Mouse (Mus musculus) cerebellum, adult 18-20 months (tissue): Measurements from ENCODE around the gene Slc35g2.

ENCODE experiments used
- DNase-seq, 2 experiments: peaks; one replicate each; pipeline ENCODE4 v3.0.0; 2021

Slc35g2 gene

GRCm38 (mm10) chr9:100558023-100558573 lies 12.8 kb downstream of the Slc35g2 start:
- DNase-seq, result no peak

- DNase-seq, result no peak
Measured at GRCm38 (mm10) chr9:100555686-100556085, 15.2 kb downstream of the Slc35g2 start.

GRCm38 (mm10) chr9:100548313-100548712 lies 22.6 kb downstream of the Slc35g2 start:
- DNase-seq, result no peak

GRCm38 (mm10) chr9:100546594-100546910 lies 24.3 kb downstream of the Slc35g2 start:
- peak in 1 of 2 experiments; percentile 45 for DNase-seq

- peak; percentile 100 for DNase-seq
Measured at GRCm38 (mm10) chr9:100545715-100546593, 24.9 kb downstream of the Slc35g2 start, which contains the start of gene Nck1. TSS of gene Nck1 (minus strand) at chr9:100546134.

- no peak for DNase-seq
Measured at GRCm38 (mm10) chr9:100544948-100545714, 25.8 kb downstream of the Slc35g2 start.

- DNase-seq, result peak in 1 of 2 experiments; percentile 2
Measured at GRCm38 (mm10) chr9:100535618-100536262, 35.1 kb downstream of the Slc35g2 start.

GRCm38 (mm10) chr9:100534686-100535085 lies 36.2 kb downstream of the Slc35g2 start:
- no peak for DNase-seq

GRCm38 (mm10) chr9:100532847-100533505 lies 37.9 kb downstream of the Slc35g2 start:
- no peak for DNase-seq

GRCm38 (mm10) chr9:100531296-100531695 lies 39.6 kb downstream of the Slc35g2 start:
- no peak for DNase-seq

- no peak for DNase-seq
Measured at GRCm38 (mm10) chr9:100525225-100525624, 45.7 kb downstream of the Slc35g2 start.

GRCm38 (mm10) chr9:100522029-100522428 lies 48.9 kb downstream of the Slc35g2 start:
- peak in 1 of 2 experiments; percentile 2 for DNase-seq

GRCm38 (mm10) chr9:100520586-100520985 lies 50.3 kb downstream of the Slc35g2 start:
- DNase-seq, result peak; percentile 66 to 72

- peak; percentile 14 to 36 for DNase-seq
Measured at GRCm38 (mm10) chr9:100520012-100520411, 50.9 kb downstream of the Slc35g2 start.

- no peak for DNase-seq
Measured at GRCm38 (mm10) chr9:100507581-100507980, 63.3 kb downstream of the Slc35g2 start.

GRCm38 (mm10) chr9:100506652-100507051 lies 64.2 kb downstream of the Slc35g2 start:
- no peak for DNase-seq

- DNase-seq, result peak; percentile 43 to 45
Measured at GRCm38 (mm10) chr9:100505498-100505897, 65.4 kb downstream of the Slc35g2 start.
